ENCODE assay signal across 19 mouse cellular contexts in genomic region chr10:128221533-128222286, GRCm38 (mm10). TPM values are rescaled to one million over a fixed set of nuclear protein-coding genes. Genes with fewer than 3 reads are reported as not detected.
DNase-seq lines count a peak whose midpoint lies in the region; ATAC-seq lines count a peak whose summit lies in the region.
"Had no signal": no experiment of that assay in that cellular context is flagged by ENCODE, and none has a peak within 500 bp of the region (broad histone marks: within the 10 kb centered on the region; RNA-seq: fewer than 3 reads in every experiment).

No protein-coding gene starts in this region.

- no peak for ATAC-seq in kidney, embryonic 14.5 days (ENCODE audit: low FRiP score, low TSS enrichment)
- ATAC-seq in activated CD4-positive, CD25-positive, alpha-beta regulatory T cell, adult 4 months: peak; percentile 65
- ATAC-seq: lung, postnatal 0 days had no signal

- H3K4me3 ChIP-seq in kidney, embryonic 14.5 days (ENCODE audit: low read length): no peak overlapping the region
- H3K4me3 ChIP-seq: embryonic facial prominence, embryonic 15.5 days; forebrain, embryonic 12.5 days had no signal

- no peaks in the 10 kb centered on the region for H3K36me3 ChIP-seq in kidney, embryonic 14.5 days (ENCODE audit: control insufficient read depth, insufficient read depth, low read length)
- H3K36me3 ChIP-seq: embryonic facial prominence, embryonic 15.5 days; forebrain, embryonic 12.5 days had no signal

- H3K9ac ChIP-seq in kidney, embryonic 14.5 days (ENCODE audit: low read depth, low read length): no peak overlapping the region
- H3K9ac ChIP-seq: embryonic facial prominence, embryonic 15.5 days; forebrain, embryonic 12.5 days had no signal

- peak; percentile 36 to 49 for DNase-seq in adrenal gland, adult (ENCODE audit: inconsistent age in 2 of 2, low spot score in 1 of 2)
- no peak for DNase-seq in adrenal gland, postnatal 4 days (ENCODE audit: low spot score in 2 of 2)
- peak; percentile 13 for DNase-seq in kidney, adult 9 months
- DNase-seq in CD4-positive helper T cell, adult 2 months (ENCODE audit: low read depth, low spot score): peak; percentile 45
- no peak for DNase-seq in gastrocnemius, adult 8-10 months (ENCODE audit: low spot score in 2 of 2)
- no peak for DNase-seq in c-Kit-positive CD71-positive TER-119-positive erythroid progenitor cells, embryonic 14.5 days (ENCODE audit: low spot score)
- DNase-seq: adrenal gland, postnatal 10 days; cerebellum, postnatal 36 days; liver; right cerebral cortex, adult 18-20 months had no signal

- no peaks in the 10 kb centered on the region for H3K9me3 ChIP-seq in kidney, embryonic 14.5 days (ENCODE audit: control insufficient read depth, low read length)
- H3K9me3 ChIP-seq: embryonic facial prominence, embryonic 15.5 days; forebrain, embryonic 12.5 days had no signal

- WGBS in kidney, embryonic 14.5 days: 43% methylated on average over 16 of the region's 16 CpGs

- no peaks in the 10 kb centered on the region for H3K27me3 ChIP-seq in kidney, embryonic 14.5 days (ENCODE audit: control insufficient read depth, insufficient read depth, low read length)
- H3K27me3 ChIP-seq: embryonic facial prominence, embryonic 15.5 days had no signal

- H3K4me1 ChIP-seq in kidney, embryonic 14.5 days (ENCODE audit: control insufficient read depth, insufficient read depth, low read length): no peaks in the 10 kb centered on the region

- H3K4me2 ChIP-seq in kidney, embryonic 14.5 days (replicated peaks; ENCODE audit: low read depth, low read length): no peak overlapping the region
- H3K4me2 ChIP-seq: embryonic facial prominence, embryonic 15.5 days; forebrain, embryonic 12.5 days had no signal

- no peak overlapping the region for H3K27ac ChIP-seq in kidney, embryonic 14.5 days (ENCODE audit: low read depth, low read length)
- H3K27ac ChIP-seq: embryonic facial prominence, embryonic 15.5 days; forebrain, embryonic 12.5 days had no signal

RNA-seq across cellular contexts. Expression of gene Mip, which starts 3.9 kb away (rescaled TPM):
- total RNA-seq in adrenal gland, postnatal 4 days (2021): not detected
- polyA plus RNA-seq in kidney, embryonic 14.5 days (2014; fragmentation: Nextera tagmentation; extraction: Ambion mirVana): not detected in 2 replicates
- polyA plus RNA-seq in activated CD4-positive, CD25-positive, alpha-beta regulatory T cell, adult 4 months (2017; shearing (Covaris generic)): not detected
- not detected for total RNA-seq in gastrocnemius, adult 8-10 months (2022)
- total RNA-seq: adrenal gland, postnatal 10 days; heart, postnatal 25 days; monocyte, adult 5-6 weeks had no signal
- polyA plus RNA-seq: intestine, embryonic 14.5 days; large intestine, adult 2 months; lung, postnatal 0 days had no signal

RNA-seq across cellular contexts. Expression of gene Spryd4, which starts 10.1 kb away (rescaled TPM):
- total RNA-seq in adrenal gland, postnatal 4 days (2021): 10 to 100 TPM; 23.2 to 25.9 TPM
- polyA plus RNA-seq in kidney, embryonic 14.5 days (2014; fragmentation: Nextera tagmentation; extraction: Ambion mirVana): 31.1 and 34.8 TPM in 2 replicates
- polyA plus RNA-seq in activated CD4-positive, CD25-positive, alpha-beta regulatory T cell, adult 4 months (2017; shearing (Covaris generic)): 10 to 100 TPM; 13.3 to 15.6 TPM
- total RNA-seq in gastrocnemius, adult 8-10 months (2022): 10 to 100 TPM; 30.5 to 33.5 (median 32.4) TPM

RNA-seq across cellular contexts. Expression of gene Timeless, which starts 10.2 kb away (rescaled TPM):
- total RNA-seq in adrenal gland, postnatal 4 days (2021): 10 to 100 TPM; 28.4 to 34.0 TPM
- polyA plus RNA-seq in kidney, embryonic 14.5 days (2014; fragmentation: Nextera tagmentation; extraction: Ambion mirVana): 47.8 and 68.2 TPM in 2 replicates
- polyA plus RNA-seq in activated CD4-positive, CD25-positive, alpha-beta regulatory T cell, adult 4 months (2017; shearing (Covaris generic)): 10 to 100 TPM; 23.7 to 35.9 TPM
- total RNA-seq in gastrocnemius, adult 8-10 months (2022): 1 to 10 TPM; 1.4 to 1.9 (median 1.7) TPM

RNA-seq across cellular contexts. Expression of gene Gls2, which starts 27.5 kb away (rescaled TPM):
- 1 to 10 TPM; 4.8 to 8.2 TPM for total RNA-seq in adrenal gland, postnatal 4 days (2021)
- polyA plus RNA-seq in kidney, embryonic 14.5 days (2014; fragmentation: Nextera tagmentation; extraction: Ambion mirVana): 0.89 and 1.1 TPM in 2 replicates
- polyA plus RNA-seq in activated CD4-positive, CD25-positive, alpha-beta regulatory T cell, adult 4 months (2017; shearing (Covaris generic)): under 1 TPM in 1 of 2 experiments, not detected in 1; 0.26 TPM
- total RNA-seq in gastrocnemius, adult 8-10 months (2022): under 1 TPM; 0.36 to 0.97 (median 0.58) TPM
- total RNA-seq: monocyte, adult 5-6 weeks had no signal

RNA-seq across cellular contexts. Expression of gene Apon, which starts 32.2 kb away (rescaled TPM):
- 1 to 10 TPM in 1 of 2 experiments, not detected in 1; 4.7 TPM for total RNA-seq in adrenal gland, postnatal 4 days (2021)
- 0.29 and 0.70 TPM in 2 replicates for polyA plus RNA-seq in kidney, embryonic 14.5 days (2014; fragmentation: Nextera tagmentation; extraction: Ambion mirVana)
- not detected for polyA plus RNA-seq in activated CD4-positive, CD25-positive, alpha-beta regulatory T cell, adult 4 months (2017; shearing (Covaris generic))
- under 1 TPM in 1 of 4 experiments, not detected in 3; 0.21 TPM for total RNA-seq in gastrocnemius, adult 8-10 months (2022)
- total RNA-seq: monocyte, adult 5-6 weeks had no signal
- polyA plus RNA-seq: lung, postnatal 0 days had no signal

Comparison
In these comparisons a context has a peak if more than half of its experiments do, and no peak if none do; other contexts are left out.
1. DNase-seq: peak in adrenal gland, adult (2 of 2), kidney, adult 9 months (single experiment) and CD4-positive helper T cell, adult 2 months (single experiment); none in adrenal gland, postnatal 4 days (0 of 2), gastrocnemius, adult 8-10 months (0 of 2) and c-Kit-positive CD71-positive TER-119-positive erythroid progenitor cells, embryonic 14.5 days (single experiment).
2. RNA of gene Timeless, which starts 10.2 kb away (total RNA-seq): 28.4 to 34.0 TPM in adrenal gland, postnatal 4 days; 1.4 to 1.9 TPM in gastrocnemius, adult 8-10 months; every median in the first group is over 10 times any median in the second.